Mouse (Mus musculus): ENCODE data around the gene Pde8a. TPM values are rescaled to one million over a fixed set of nuclear protein-coding genes. Genes with fewer than 3 reads are reported as not detected.

Pde8a gene
- polyA plus RNA-seq, 1 experiment from 2014 or later: 1.9 TPM

DNA sequence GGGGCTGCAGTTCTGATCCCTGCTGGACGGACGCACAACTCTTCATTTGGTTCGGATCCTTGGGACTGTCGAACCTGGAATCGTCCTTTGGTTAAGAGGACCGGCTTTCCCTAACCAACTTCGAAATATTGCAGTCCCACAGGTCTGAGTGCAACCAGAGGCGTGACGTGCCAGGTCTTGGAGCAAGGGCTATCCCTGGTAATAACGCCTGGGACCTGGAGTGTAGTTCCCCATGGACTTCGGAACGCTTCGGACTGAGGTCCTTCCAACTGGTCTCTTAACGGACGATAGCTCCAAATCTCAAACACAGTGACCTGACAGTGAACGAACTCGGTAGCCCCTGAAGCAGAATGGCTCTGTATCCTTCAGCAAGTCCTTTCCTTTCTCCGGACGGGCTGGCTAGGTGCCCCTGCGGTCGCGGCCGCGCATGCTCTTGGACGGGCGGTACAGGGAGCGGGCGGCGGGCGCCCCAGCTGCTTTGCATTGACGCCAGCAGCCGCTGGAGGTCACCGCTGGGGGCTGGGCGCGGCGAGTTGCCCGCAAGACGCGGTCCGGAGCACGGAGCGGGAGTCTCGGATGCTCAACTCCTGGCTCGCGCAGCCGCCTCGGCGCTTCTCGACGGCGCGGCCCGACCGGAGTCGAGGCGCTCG, 574 bp upstream of the Pde8a start:
- H3K4me2 ChIP-seq: peak overlapping the region; percentile 64
- H3K9ac ChIP-seq: peak overlapping the region; percentile 43
- WGBS: under 1% methylated on average over 37 of the region's 57 CpGs

DNA sequence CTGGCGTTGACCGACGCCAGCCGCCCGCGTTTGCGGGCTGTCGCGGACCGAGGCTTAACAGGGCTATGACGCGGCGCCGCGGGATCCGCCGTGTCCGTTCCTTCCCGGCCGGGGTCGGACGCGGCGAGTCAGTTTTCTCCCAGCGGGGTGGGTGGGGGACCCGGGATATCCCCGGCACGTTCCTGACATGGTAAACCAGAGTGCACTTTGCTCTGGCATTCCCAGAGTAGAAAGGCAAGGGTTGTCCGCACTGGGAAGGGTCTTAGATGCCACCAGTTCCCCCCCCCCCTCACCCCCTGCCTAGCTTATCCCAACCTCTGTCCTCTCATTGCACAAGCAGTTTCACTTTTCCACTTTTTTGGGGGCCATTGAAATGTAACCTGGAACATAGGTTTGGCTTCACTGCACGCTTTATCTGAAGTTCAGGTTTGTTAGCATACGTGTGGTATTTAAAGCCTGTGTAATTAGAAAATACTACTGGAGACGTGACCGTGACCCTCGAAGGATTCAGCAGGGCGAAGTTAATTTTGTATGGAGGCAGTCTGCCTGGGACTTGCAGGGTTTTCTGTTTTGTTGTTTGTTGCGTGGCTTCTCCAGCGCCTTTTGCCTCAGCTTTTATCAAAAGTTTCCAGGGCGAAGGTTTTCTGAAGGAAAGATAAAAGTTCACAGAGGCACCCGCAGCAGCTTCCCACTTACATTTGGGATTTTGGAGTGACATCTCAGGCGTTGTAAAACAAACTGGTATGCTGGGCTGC, 934 bp downstream of the Pde8a start:
- 4% methylated on average over 37 of the region's 40 CpGs for WGBS
- Histone ChIP-seq H3K9me3 (replicated peaks) (no peaks in the 10 kb centered on the region), H3K27ac (no peak overlapping the region), H3K27me3 (peaks cover 75% of the 10 kb centered on the region), H3K9ac (0 out of 2 replicates have a peak overlapping the region, but pooled peaks have one; percentile 13), H3K4me1 (peaks cover 23% of the 10 kb centered on the region), H3K4me3 (peak overlapping the region; percentile 42), H3K4me2 (peak overlapping the region; percentile 64), H3K36me3 (ENCODE audit: poor library complexity, severe bottlenecking) (no peaks in the 10 kb centered on the region)
- no peak; the same call in 1 of the 2 replicates for ATAC-seq

More for the DNA sequence above, 574 bp upstream of the Pde8a start:
- peaks cover 23% of the 10 kb centered on the region for H3K4me1 ChIP-seq
- no peaks in the 10 kb centered on the region for H3K36me3 ChIP-seq (ENCODE audit: poor library complexity, severe bottlenecking)
- peaks cover 78% of the 10 kb centered on the region for H3K27me3 ChIP-seq
- ATAC-seq: peak; percentile 86
- H3K27ac ChIP-seq: no peak overlapping the region
- H3K4me3 ChIP-seq: peak overlapping the region; percentile 42
- no peaks in the 10 kb centered on the region for H3K9me3 ChIP-seq (replicated peaks)

DNA sequence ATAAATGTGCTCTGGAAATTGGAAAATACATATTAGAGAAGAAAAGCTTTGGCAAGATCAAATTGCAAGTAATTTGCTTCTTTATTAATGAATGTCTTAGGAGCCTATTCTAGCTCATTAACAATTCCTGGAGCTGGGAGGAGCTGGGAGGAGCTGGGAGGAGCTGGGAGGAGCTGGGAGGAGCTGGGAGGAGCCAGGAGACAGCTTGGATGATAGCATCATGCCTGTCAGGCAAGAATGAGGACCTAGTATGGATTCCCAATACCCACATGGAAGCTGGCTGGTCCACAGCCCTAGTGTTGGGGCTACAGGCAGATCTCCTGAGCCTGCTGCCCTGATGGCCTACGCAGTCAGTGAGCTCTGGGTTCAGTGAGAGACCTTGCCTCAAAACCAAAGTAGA, 2.6 kb downstream of the Pde8a start:
- Histone ChIP-seq H3K4me1 (peaks cover 23% of the 10 kb centered on the region), H3K4me3 (no peak overlapping the region), H3K27ac (no peak overlapping the region), H3K9ac (no peak overlapping the region), H3K4me2 (no peak overlapping the region), H3K27me3 (peaks cover 60% of the 10 kb centered on the region), H3K9me3 (replicated peaks) (no peaks in the 10 kb centered on the region), H3K36me3 (ENCODE audit: poor library complexity, severe bottlenecking) (no peaks in the 10 kb centered on the region)
- no peak for ATAC-seq
- WGBS: 89% methylated on average over 1 of the region's 1 CpGs

DNA sequence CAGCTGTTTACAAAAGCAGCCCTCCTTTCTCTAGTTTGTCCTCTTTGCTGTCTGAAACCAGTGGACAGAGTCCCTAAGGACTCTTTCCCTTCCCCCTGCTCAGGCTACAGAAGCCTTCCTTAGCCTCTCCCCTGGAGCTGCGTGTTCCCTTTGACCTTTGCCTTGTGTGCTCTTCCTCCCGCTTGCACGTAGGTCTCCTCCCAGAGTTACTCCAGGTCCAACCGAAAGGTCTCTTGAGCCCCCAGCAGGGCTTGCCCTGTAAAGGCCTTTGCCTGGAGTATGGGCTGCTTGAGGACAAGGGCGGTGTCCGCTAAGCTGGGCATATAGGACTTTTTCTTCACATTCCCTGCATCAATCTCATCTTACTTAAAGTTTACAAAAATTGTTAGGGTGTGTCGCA, 5.9 kb downstream of the Pde8a start:
- no peaks in the 10 kb centered on the region for H3K4me1 ChIP-seq
- WGBS: 74% methylated on average over 7 of the region's 7 CpGs
- H3K9me3 ChIP-seq (replicated peaks): no peaks in the 10 kb centered on the region
- no peak overlapping the region for H3K27ac ChIP-seq
- H3K9ac ChIP-seq: no peak overlapping the region
- H3K36me3 ChIP-seq (ENCODE audit: poor library complexity, severe bottlenecking): no peaks in the 10 kb centered on the region
- no peak overlapping the region for H3K4me3 ChIP-seq
- peaks cover 26% of the 10 kb centered on the region for H3K27me3 ChIP-seq
- ATAC-seq: no peak
- H3K4me2 ChIP-seq: no peak overlapping the region

- peaks cover 16% of the 10 kb centered on the region for H3K27me3 ChIP-seq
- H3K4me2 ChIP-seq: no peak overlapping the region
- ATAC-seq: no peak
- no peak overlapping the region for H3K4me3 ChIP-seq
- no peaks in the 10 kb centered on the region for H3K4me1 ChIP-seq
- no peaks in the 10 kb centered on the region for H3K36me3 ChIP-seq (ENCODE audit: poor library complexity, severe bottlenecking)
- no peaks in the 10 kb centered on the region for H3K9me3 ChIP-seq (replicated peaks)
- WGBS: 77% methylated on average over 3 of the region's 3 CpGs
- no peak overlapping the region for H3K27ac ChIP-seq
- H3K9ac ChIP-seq: no peak overlapping the region
These were observed 7.0 kb downstream of the Pde8a start for GRCm38 (mm10) chr7:81220381-81220780.

DNA sequence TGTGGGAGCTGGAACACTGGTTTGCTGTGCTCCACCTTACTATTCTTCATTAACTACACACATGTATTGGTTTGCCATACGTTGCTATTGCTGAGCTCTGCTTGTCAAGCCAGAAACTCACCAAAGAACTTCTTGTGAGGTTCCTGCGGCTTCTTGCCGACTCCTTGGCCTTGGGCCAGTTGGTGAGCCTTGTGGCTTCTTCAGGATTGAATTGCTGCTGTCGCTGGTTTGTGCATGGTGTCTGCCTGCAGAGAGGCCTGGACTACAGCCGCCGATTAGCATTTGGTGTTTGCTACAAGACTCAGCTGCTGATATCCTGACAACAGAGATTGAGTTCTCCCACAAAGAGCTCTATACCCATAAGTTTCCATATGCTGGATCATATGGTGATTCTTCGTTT, 10.9 kb downstream of the Pde8a start:
- no peak overlapping the region for H3K9ac ChIP-seq
- ATAC-seq: no peak
- no peak overlapping the region for H3K4me2 ChIP-seq
- H3K36me3 ChIP-seq (ENCODE audit: poor library complexity, severe bottlenecking): no peaks in the 10 kb centered on the region
- 90% methylated on average over 7 of the region's 7 CpGs for WGBS
- no peaks in the 10 kb centered on the region for H3K27me3 ChIP-seq
- H3K27ac ChIP-seq: no peak overlapping the region
- no peaks in the 10 kb centered on the region for H3K9me3 ChIP-seq (replicated peaks)
- H3K4me1 ChIP-seq: no peaks in the 10 kb centered on the region
- H3K4me3 ChIP-seq: no peak overlapping the region

GRCm38 (mm10) chr7:81230091-81230792, 16.8 kb downstream of the Pde8a start:
- H3K9me3 ChIP-seq (replicated peaks): no peaks in the 10 kb centered on the region
- H3K27ac ChIP-seq: no peak overlapping the region
- no peak for ATAC-seq
- no peaks in the 10 kb centered on the region for H3K36me3 ChIP-seq (ENCODE audit: poor library complexity, severe bottlenecking)
- H3K9ac ChIP-seq: no peak overlapping the region
- H3K27me3 ChIP-seq: no peaks in the 10 kb centered on the region
- 86% methylated on average over 7 of the region's 7 CpGs for WGBS
- no peak overlapping the region for H3K4me2 ChIP-seq
- no peaks in the 10 kb centered on the region for H3K4me1 ChIP-seq
- no peak overlapping the region for H3K4me3 ChIP-seq

DNA sequence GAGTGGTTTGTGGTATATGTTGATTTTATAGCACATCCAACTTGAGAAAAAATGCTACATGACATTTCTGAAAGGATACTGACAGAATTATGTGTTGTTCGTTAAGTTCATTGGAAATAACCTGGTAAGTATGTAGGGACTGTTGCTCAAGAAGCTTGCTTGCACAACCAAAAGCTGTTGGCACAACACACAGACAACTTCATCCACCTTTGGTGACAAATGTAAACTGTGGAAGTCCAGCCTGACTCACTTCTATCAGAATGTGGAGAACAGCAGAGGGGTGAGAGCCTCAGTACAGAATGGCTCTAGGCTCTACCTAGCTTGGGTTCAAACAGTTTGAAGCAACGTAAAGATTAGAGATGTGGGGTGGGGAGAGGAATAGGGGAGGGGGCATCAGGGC, 19.3 kb downstream of the Pde8a start:
- H3K9me3 ChIP-seq (replicated peaks): no peaks in the 10 kb centered on the region

GRCm38 (mm10) chr7:81235117-81235516, 21.7 kb downstream of the Pde8a start:
- ATAC-seq: no peak
- no peaks in the 10 kb centered on the region for H3K27me3 ChIP-seq
- no peak overlapping the region for H3K27ac ChIP-seq
- WGBS: 91% methylated on average over 2 of the region's 2 CpGs
- no peaks in the 10 kb centered on the region for H3K9me3 ChIP-seq (replicated peaks)
- no peak overlapping the region for H3K4me3 ChIP-seq
- no peak overlapping the region for H3K4me2 ChIP-seq
- no peaks in the 10 kb centered on the region for H3K4me1 ChIP-seq
- H3K36me3 ChIP-seq (ENCODE audit: poor library complexity, severe bottlenecking): no peaks in the 10 kb centered on the region
- no peak overlapping the region for H3K9ac ChIP-seq

More for the DNA sequence above, 19.3 kb downstream of the Pde8a start:
- 87% methylated on average over 2 of the region's 2 CpGs for WGBS
- ATAC-seq: no peak
- no peaks in the 10 kb centered on the region for H3K36me3 ChIP-seq (ENCODE audit: poor library complexity, severe bottlenecking)
- no peaks in the 10 kb centered on the region for H3K4me1 ChIP-seq
- no peak overlapping the region for H3K9ac ChIP-seq
- no peaks in the 10 kb centered on the region for H3K27me3 ChIP-seq
- no peak overlapping the region for H3K4me3 ChIP-seq
- no peak overlapping the region for H3K27ac ChIP-seq
- no peak overlapping the region for H3K4me2 ChIP-seq

- ATAC-seq: no peak
- no peak overlapping the region for H3K4me3 ChIP-seq
- no peak overlapping the region for H3K9ac ChIP-seq
- 82% methylated on average over 4 of the region's 4 CpGs for WGBS
- H3K36me3 ChIP-seq (ENCODE audit: poor library complexity, severe bottlenecking): no peaks in the 10 kb centered on the region
- no peaks in the 10 kb centered on the region for H3K9me3 ChIP-seq (replicated peaks)
- H3K27me3 ChIP-seq: no peaks in the 10 kb centered on the region
- H3K4me2 ChIP-seq: no peak overlapping the region
- no peak overlapping the region for H3K27ac ChIP-seq
- H3K4me1 ChIP-seq: no peaks in the 10 kb centered on the region
These were observed 22.3 kb downstream of the Pde8a start for GRCm38 (mm10) chr7:81235600-81236223.

- H3K9me3 ChIP-seq (replicated peaks): no peaks in the 10 kb centered on the region
- H3K4me3 ChIP-seq: no peak overlapping the region
- H3K27ac ChIP-seq: no peak overlapping the region
- no peaks in the 10 kb centered on the region for H3K36me3 ChIP-seq (ENCODE audit: poor library complexity, severe bottlenecking)
- H3K4me1 ChIP-seq: no peaks in the 10 kb centered on the region
- no peak for ATAC-seq
- WGBS: 79% methylated on average over 5 of the region's 5 CpGs
- H3K27me3 ChIP-seq: no peaks in the 10 kb centered on the region
- H3K4me2 ChIP-seq: no peak overlapping the region
- H3K9ac ChIP-seq: no peak overlapping the region
These were observed 30.0 kb downstream of the Pde8a start for GRCm38 (mm10) chr7:81243361-81243760.

DNA sequence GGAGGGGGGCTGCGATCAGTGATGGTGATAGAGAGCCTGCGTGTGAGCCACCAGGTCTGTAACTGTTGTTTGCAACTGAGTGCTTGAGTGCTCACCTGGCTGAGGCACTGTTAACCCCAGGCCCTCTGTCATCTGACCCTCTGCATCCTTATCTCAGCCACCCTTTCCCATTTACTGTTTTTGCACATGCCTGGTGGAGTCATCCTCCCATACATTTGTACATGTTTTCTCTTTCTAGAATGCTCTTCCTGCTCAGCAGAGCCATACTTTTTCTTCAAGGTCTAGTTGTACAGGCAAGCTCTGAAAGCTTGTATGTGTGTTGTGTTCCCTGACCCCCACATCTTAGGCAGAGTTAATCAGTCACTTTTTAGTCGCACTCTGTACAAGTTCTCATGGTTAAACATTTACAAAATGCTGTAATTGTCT, 36.5 kb downstream of the Pde8a start:
- 94% methylated on average over 3 of the region's 3 CpGs for WGBS
- ATAC-seq: no peak
- Histone ChIP-seq H3K27me3 (no peaks in the 10 kb centered on the region), H3K9me3 (replicated peaks) (no peaks in the 10 kb centered on the region), H3K4me2 (no peak overlapping the region), H3K4me3 (no peak overlapping the region), H3K36me3 (ENCODE audit: poor library complexity, severe bottlenecking) (no peaks in the 10 kb centered on the region), H3K4me1 (no peaks in the 10 kb centered on the region), H3K27ac (no peak overlapping the region), H3K9ac (no peak overlapping the region)

All from forebrain, embryonic 13.5 days (tissue).